Mouse (Mus musculus) heart, embryonic 11.5 days (tissue): ENCODE data around the gene Atoh8. TPM values are rescaled to one million over a fixed set of nuclear protein-coding genes. Genes with fewer than 3 reads are reported as not detected.

Experiments
- ATAC-seq: fragments of 200-750 bp; cut with Nextera tagmentation; replicated peaks from 2 replicates; pipeline ENCODE4 v1.8.0; 2017; ENCODE audit warnings: moderate library complexity; ENCODE audit not compliant: insufficient number of reproducible peaks, low FRiP score, low TSS enrichment
- H3K27ac ChIP-seq: fragments of 300-500 bp; sonication (generic); 2 replicates; pipeline ENCODE4 v1.5.1; 2014; ENCODE audit warnings: mild to moderate bottlenecking, low read depth, low read length
- H3K27me3 ChIP-seq: fragments of 300-500 bp; sonication (generic); 2 replicates; pipeline ENCODE4 v1.6.1; 2014; ENCODE audit warnings: mild to moderate bottlenecking, low read length, mixed read lengths; ENCODE audit not compliant: control insufficient read depth, insufficient read depth
- H3K36me3 ChIP-seq: fragments of 300-500 bp; sonication (generic); 2 replicates; pipeline ENCODE4 v1.6.1; 2014; ENCODE audit warnings: mild to moderate bottlenecking, low read length, moderate library complexity, mixed read lengths; ENCODE audit not compliant: control insufficient read depth, insufficient read depth
- H3K4me1 ChIP-seq: fragments of 300-500 bp; sonication (generic); 2 replicates; pipeline ENCODE4 v1.6.1; 2014; ENCODE audit warnings: low read length; ENCODE audit not compliant: control insufficient read depth, insufficient read depth
- H3K4me2 ChIP-seq: fragments of 300-500 bp; sonication (generic); 2 replicates; pipeline ENCODE4 v1.6.1; 2014; ENCODE audit warnings: mild to moderate bottlenecking, moderate library complexity
- H3K4me3 ChIP-seq: fragments of 300-500 bp; sonication (generic); 2 replicates; pipeline ENCODE4 v1.5.1; 2014; ENCODE audit warnings: low read depth, low read length
- H3K9ac ChIP-seq: fragments of 300-500 bp; sonication (generic); 2 replicates; pipeline ENCODE4 v1.6.1; 2014; ENCODE audit warnings: mild to moderate bottlenecking, low read depth, low read length, moderate library complexity
- H3K9me3 ChIP-seq: fragments of 300-500 bp; sonication (generic); replicated peaks from 2 replicates; pipeline ENCODE4 v1.6.1; 2016; ENCODE audit warnings: low read length; ENCODE audit not compliant: control insufficient read depth
- WGBS: fragments of 180-500 bp; shearing (Covaris S2); extraction: QIAGEN DNeasy Blood & Tissue Kit; methylation state at CpG from one replicate; pipeline ENCODE4 v1.1.7; 2014; ENCODE audit not compliant: insufficient replicate concordance; 5-methylcytosine and 5-hydroxymethylcytosine counted together
- polyA plus RNA-seq: library from polyadenylated mRNA; unstranded; fragments of >200 nt; fragmentation: Nextera tagmentation; extraction: Ambion mirVana; gene quantifications from 2 replicates; pipeline ENCODE4 v1.2.1, GENCODE M21; 2014

Atoh8 gene
- polyA plus RNA-seq, 1 experiment from 2014 or later = 11.8 TPM

DNA sequence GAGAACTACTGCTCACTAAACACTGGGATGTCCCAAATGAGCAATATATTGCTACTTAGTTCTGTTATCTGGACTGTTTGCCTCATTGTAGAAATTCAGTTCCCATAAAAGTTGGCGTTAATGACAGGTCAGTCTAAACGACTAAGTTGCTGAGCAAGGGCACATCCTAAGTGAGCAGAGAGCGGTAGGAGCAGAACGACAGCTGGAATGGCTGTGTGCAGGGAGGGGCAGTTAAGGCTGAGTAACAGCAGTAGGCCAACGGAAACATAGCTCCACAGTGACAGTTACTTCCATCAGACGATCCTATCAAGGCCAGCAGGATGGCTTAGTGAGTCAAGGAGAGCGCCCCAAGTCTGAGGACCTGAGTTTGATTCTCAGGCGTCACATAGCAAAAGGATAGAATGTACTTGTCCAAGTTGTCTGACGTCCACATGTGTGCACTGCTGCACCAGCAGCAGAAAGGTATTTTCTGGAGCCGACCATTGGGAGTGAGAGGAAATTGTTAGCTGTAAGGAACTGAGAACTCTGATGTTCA is 75.4 kb downstream of the Atoh8 start:
- H3K9ac ChIP-seq = no peak overlapping the region
- ATAC-seq = no peak
- H3K9me3 ChIP-seq = no peaks in the 10 kb centered on the region
- no peak overlapping the region for H3K4me3 ChIP-seq
- peaks cover 6% of the 10 kb centered on the region; the same call in 1 of the 2 replicates for H3K4me1 ChIP-seq
- H3K36me3 ChIP-seq = peaks cover 3% of the 10 kb centered on the region; the same call in 1 of the 2 replicates
- WGBS = 66% methylated on average over 10 of the region's 10 CpGs
- no peak overlapping the region for H3K27ac ChIP-seq
- no peaks in the 10 kb centered on the region for H3K27me3 ChIP-seq
- no peak overlapping the region for H3K4me2 ChIP-seq

DNA sequence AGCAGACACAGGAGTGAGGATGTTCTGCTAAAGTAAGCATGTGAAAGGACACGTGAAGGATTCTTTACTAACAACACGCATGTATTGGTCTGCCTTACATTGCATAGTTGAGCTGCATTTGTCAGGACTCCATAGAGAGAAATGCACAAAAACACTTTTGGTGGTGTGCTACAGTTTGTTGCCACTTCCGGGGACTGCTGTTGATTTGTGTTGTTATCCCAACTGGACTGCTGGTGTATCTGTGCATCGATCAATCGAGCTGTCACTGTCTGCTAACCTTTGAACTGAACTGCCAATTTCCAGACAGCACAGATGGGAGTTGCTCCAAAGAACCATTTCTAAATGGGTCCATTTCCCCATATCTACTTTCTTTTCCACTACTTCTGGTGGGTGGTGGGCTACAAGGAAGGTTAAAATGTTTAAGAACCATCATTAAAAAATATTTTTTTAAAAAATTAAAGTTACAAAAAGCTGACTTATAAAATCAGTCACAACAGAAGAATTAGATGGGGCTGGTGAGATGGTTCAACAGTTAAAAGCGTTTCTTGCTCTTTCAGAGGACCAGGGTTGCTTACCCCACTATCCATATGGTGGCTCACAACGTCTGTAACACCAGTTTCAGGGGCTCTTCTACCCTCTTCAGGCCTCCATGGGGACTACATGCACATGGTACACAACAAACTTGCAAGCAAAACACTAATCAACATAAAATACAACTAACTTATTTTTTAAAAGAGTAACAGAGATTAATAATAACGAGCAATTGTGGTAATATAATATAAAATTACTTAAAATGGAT is 76.2 kb downstream of the Atoh8 start:
- H3K4me1 ChIP-seq = peaks cover 6% of the 10 kb centered on the region; the same call in 1 of the 2 replicates
- peaks cover 3% of the 10 kb centered on the region; the same call in 1 of the 2 replicates for H3K36me3 ChIP-seq
- H3K27ac ChIP-seq = no peak overlapping the region
- no peaks in the 10 kb centered on the region for H3K9me3 ChIP-seq
- WGBS = 80% methylated on average over 8 of the region's 8 CpGs
- no peaks in the 10 kb centered on the region for H3K27me3 ChIP-seq
- no peak overlapping the region for H3K4me3 ChIP-seq
- ATAC-seq = no peak
- no peak overlapping the region for H3K9ac ChIP-seq
- no peak overlapping the region for H3K4me2 ChIP-seq

Other genes starting within 250 kb of the Atoh8 start
- gene St3gal5, start 138.0 kb downstream of the Atoh8 start, polyA plus RNA-seq = 69.9 and 72.4 TPM in 2 replicates
- gene Sftpb, start 69.0 kb upstream of the Atoh8 start, polyA plus RNA-seq = 0.23 TPM in 1 of 2 replicates, not detected in the other
- gene Usp39, start 109.6 kb upstream of the Atoh8 start, polyA plus RNA-seq = 51.4 and 54.5 TPM in 2 replicates
- 12.9 and 17.4 TPM in 2 replicates for gene 0610030E20Rik, start 111.7 kb upstream of the Atoh8 start, polyA plus RNA-seq
- gene Tmem150a, start 119.9 kb upstream of the Atoh8 start, polyA plus RNA-seq = 14.8 and 15.1 TPM in 2 replicates
- gene Rnf181, start 131.4 kb upstream of the Atoh8 start, polyA plus RNA-seq = 95.4 and 107 TPM in 2 replicates
- gene Vamp5, start 144.9 kb upstream of the Atoh8 start, polyA plus RNA-seq = 55.3 and 59.2 TPM in 2 replicates
- 137 and 142 TPM in 2 replicates for gene Vamp8, start 155.1 kb upstream of the Atoh8 start, polyA plus RNA-seq
- gene Ggcx, start 178.7 kb upstream of the Atoh8 start, polyA plus RNA-seq = 23.9 and 27.1 TPM in 2 replicates
- 321 and 349 TPM in 2 replicates for gene Mat2a, start 204.0 kb upstream of the Atoh8 start, polyA plus RNA-seq